Mouse (Mus musculus) gastrocnemius, postnatal 36 days (tissue): ENCODE data around the gene Cdk9. TPM values are rescaled to one million over a fixed set of nuclear protein-coding genes. Genes with fewer than 3 reads are reported as not detected.

ENCODE experiments used
- DNase-seq, 2 experiments: peaks; one replicate each; pipeline ENCODE4 v3.0.0; 2022
- intact Hi-C: fragments of 180-260 bp; cut with DNase I; formaldehyde crosslinking; loops from one replicate; pipeline ENCODE4 v1.15.1; 2025
- long read RNA-seq, 2 experiments: library from polyadenylated mRNA; stranded (forward); transcript quantifications; one replicate each; pipeline ENCODE4 v2.0.0; 2021
- total RNA-seq, 2 experiments: library from RNA; stranded (reverse); gene quantifications; 2 replicates each; pipeline ENCODE4 v1.2.3; 2021

Cdk9 gene
- total RNA-seq, result 10 to 100 TPM; 18.1 to 21.0 TPM
- long read RNA-seq, experiment 1, transcript Cdk9-201 (7 exons, 1,733 nt), result major isoform, 19 of 22 reads
- long read RNA-seq, experiment 1, partial matches to known transcripts, result 1 of 22 reads
- long read RNA-seq, experiment 1, other reads (novel, unspliced or antisense), result 2 of 22 reads
- long read RNA-seq, experiment 2, transcript Cdk9-201 (7 exons, 1,733 nt), result major isoform, 26 of 34 reads
- long read RNA-seq, experiment 2, partial matches to known transcripts, result 0 of 34 reads
- long read RNA-seq, experiment 2, other reads (novel, unspliced or antisense), result 7 of 34 reads

DNA sequence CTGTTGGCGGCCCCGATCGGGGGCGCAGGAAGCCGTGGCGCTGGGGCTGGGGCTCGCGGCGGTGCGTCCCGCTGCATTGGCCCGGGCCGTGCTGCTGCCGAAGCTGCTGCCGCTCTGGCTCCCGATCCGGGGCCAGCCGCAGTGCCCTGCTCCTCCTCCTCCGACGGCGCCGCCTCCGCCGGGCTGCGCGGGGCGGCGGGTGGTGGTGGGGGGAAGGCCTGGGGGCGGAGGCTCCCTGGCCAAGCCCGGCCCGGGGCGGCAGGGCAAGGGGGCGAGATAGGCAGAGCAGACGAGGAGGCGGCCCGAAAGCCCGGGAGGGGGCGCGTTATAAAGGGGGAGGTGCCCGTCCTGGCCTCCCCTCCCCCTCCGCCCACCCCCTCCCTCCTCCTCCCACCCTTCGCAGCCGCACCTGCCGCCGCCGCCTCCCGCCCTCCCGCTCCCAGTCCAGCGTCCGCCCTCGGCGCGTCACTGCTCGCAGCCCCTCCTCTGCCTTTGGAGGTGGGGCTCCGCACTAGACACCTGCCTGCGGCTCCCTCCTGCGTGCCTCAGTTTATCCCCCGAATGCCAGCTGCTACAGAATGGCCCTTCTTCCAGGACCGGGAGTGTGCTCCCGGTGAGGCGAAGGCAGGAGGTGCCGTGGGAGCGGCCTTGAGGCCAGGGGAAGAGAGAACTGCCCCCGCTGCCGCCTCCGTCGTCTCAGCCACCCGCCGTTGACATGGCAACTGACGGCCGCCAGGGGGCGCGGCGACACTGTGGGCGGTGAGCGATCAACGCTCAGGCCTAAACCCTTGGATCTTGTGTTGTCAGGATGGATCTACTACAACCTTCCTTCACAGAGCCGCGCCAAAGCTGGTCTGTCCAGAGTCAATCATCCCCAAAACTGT is at the start of gene Cdk9:
Cdk9 (minus strand) TSS at position 143 of the 884 bp plus-strand sequence.
- DNase-seq, result peak; percentile 85 to 96
- intact Hi-C loops, result loop anchor here (1.0 to 5.0 kb wide), 2 partner anchors 44 to 139 kb away; partner anchors contain the start of gene Tor2a

DNA sequence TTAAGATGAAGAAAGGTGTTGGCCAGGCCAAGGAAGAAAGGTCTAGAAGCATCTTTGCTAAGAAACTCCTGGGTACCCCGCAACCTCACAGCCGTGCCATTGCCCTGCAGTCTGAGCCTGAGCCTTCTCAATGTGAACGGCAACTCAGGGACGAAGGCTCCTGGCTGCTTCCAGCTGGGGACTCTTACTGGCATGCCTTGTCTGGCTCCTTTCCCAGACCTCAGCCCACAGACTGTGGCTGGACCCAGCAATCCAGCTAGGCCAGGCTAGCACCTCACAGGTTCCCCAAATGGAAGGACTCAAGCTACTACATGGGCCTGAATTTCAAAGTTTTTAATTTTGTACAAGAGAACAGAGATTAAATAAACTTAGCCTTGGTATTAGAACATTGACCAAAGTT is 49.0 kb upstream of the Cdk9 start:
- intact Hi-C loops, result no loop called here
- no peak for DNase-seq

DNA sequence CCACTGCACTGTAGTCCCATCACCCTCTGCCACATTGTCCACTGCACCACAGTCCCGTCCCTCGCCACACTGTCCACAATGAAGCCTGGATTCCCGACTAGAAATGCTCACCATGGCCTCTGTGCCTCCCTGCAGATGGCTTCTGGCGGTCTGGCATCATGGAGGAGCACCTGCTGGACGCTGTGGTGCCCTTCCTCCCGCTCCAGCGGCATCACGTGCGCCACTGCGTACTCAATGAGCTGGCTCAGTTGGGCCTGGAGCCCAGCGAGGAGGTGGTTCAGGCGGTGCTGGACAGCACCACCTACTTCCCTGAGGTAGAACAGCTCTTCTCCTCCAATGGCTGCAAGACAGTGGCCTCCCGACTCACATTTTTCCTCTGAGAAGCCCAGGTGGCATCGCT is 48.5 kb upstream of the Cdk9 start:
- no peak for DNase-seq
- intact Hi-C loops, result no loop called here

DNA sequence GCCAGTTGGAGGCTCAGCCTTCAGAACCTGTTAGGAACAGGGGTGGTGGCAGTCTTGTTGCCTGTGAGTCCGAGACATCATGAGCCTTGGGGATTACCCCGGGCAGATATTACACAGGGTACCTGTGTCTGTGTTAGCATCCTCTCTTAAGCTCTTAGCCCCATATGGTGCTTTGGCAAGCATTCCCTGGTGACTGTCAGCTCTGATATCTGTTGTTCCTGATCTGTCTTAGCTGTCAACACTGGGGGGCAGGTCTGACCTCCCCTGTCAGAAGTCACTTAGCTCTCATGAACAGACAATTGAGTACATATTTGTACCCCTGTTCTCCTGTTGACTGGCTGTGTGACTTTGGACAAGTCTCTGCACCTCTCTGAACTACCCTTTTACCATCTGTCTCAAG is 46.1 kb upstream of the Cdk9 start:
- no peak for DNase-seq
- intact Hi-C loops, result no loop called here

DNA sequence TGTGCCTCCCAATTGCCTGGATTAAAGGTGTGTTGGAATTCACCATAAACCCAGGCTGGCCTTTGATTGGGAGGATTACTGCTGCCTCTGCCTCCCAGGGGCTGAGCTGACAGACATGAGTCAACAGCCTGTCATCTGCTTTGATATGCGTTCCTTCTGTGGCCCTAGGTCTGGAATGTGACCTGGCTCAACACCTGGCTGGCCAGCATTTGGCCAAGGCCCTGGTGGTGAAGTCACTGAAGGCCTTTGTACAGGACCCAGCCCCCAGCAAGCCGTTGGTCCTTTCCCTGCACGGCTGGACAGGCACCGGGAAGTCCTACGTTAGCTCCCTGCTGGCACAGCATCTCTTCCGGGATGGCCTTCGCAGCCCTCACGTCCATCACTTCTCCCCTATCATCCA is 45.6 kb upstream of the Cdk9 start:
- intact Hi-C loops, result no loop called here

DNA sequence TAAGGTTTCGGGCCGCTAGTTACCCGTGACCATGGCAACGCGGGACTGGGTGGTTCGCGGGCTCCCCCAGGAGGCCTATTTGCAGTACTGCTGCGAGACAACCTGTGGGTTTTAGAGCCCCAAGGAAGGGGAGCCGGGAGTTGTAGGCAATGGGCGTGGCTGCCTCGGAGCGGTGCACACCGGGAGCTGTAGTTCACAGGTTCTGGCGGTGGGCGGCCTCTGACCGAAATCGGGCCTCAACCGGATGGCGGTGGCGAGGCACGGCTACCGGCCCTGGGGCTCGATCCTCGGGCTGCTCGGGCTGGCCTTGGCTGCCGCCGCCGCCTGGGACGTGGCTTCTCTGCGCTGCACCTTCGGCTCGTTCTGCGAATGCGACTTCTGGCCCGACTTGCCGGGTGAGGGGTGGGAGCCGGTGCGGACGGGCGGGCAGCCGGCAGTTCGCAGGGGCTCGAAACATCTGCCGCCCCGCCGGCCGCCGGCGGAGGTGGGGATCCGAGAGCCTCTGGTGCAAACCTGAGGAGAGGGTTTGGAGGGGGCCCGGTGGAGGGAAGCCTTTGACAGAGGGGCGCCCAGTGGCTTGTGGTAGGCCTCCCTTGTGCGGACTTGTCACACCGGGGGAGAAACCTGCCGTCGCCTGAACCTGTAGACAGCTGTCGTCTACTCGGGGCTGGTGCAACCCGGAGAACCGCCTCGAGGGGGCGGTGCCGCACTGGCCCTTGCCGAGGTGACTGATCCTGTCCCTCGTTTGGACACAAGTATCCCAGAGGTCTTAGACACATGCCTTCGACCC is 44.4 kb upstream of the Cdk9 start, which contains the start of gene Tor2a:
Tor2a (plus strand) TSS at position 179 of the 790 bp plus-strand sequence.
- intact Hi-C loops, result loop anchor here (1.0 kb wide), 1 partner anchor 44 kb away; the partner anchor contains the start of gene Cdk9
- DNase-seq, result peak; percentile 93 to 95

More for the DNA sequence above, 45.6 kb upstream of the Cdk9 start:
- DNase-seq, result no peak

DNA sequence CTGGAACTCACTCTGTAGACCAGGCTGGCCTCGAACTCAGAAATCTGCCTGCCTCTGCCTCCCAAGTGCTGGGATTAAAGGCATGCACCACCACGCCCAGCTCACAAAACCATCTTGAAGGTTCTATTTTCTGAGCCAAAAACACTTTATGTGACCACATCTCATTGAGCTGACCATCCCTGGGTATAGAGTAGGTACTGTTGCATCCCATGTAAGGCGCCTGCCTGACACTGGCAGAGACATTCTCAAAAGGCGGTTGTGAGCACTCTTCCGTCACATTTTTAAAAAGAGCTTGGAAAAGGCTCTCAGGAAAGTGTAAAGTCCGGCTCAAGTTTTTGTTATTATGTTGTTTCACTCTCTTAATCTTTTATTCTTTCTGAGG is 43.8 kb upstream of the Cdk9 start:
- intact Hi-C loops, result loop anchor here (1.0 kb wide), 1 partner anchor 43 kb away; the partner anchor contains the start of gene Cdk9
- DNase-seq, result no peak

DNA sequence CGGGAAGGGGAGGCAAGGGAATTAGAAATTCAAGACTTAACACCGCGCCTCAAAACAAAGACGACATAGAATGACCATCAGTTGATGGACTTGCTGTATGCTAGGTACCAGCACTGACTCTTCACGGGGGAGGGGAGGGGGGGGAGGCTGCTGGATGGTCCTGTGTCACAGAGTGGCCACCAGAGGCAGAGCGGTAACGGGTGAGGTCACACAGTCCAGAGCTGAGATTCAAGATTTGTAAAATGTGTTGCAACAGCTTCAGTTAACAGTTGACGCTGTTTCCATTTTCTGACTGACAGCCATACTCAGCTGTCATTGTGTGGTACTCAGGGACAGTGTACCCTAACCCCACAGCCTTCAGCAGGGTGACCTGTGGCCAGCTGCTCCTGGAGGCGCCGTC is 39.3 kb upstream of the Cdk9 start:
- intact Hi-C loops, result no loop called here

DNA sequence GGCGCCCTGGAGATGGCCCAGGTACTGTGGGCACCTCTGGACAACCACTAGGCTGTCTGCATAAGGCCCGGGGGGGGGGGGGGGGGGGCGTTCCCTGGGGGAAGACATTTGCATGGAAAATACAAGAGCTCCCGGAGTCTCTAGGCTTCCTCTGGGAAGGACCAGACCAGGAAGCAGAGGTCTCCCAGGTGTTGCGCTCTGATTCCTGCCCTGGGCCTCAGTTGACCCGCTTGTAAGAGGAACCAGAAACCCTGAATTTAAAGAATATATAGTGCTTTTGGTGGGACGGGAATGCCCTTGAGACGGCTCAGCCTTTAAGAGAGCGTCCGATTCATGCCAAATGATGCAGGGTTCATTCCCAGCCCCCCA is 38.8 kb upstream of the Cdk9 start:
- no peak for DNase-seq
- intact Hi-C loops, result no loop called here

More for the DNA sequence above, 39.3 kb upstream of the Cdk9 start:
- DNase-seq, result no peak

DNA sequence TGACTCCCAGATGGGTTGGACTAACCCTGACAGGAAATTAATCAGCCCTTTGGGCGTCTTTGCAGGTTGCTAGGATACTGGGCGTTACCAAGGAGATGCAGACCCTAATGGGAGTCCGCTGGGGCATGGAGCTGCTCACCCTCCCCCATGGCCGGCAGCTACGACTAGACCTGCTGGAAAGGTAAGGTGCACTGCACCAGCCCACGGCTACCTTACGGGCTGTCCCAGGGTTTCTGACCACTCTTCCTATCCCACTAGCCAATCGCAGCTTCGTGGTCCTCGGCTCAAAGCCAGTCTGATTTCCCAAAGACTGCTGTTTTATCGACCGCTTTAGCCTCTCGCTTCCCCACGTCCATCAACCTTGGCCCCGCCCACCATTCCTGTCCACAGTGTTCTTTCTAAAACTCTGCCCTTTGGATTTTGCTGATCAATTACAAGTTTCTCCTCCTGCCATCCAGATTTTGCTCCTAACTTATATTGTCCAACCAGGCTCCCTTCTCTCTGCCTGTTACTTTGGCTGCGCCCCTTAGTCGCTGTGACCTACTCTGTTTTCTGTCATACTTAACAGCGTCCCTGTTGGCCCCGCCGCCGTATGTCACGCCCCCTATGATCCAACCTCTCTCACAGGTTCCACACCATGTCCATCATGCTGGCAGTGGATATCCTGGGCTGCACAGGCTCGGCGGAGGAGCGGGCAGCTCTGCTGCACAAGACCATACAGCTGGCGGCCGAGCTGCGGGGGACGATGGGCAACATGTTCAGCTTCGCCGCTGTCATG is 38.2 kb upstream of the Cdk9 start:
- no peak for DNase-seq
- intact Hi-C loops, result no loop called here

DNA sequence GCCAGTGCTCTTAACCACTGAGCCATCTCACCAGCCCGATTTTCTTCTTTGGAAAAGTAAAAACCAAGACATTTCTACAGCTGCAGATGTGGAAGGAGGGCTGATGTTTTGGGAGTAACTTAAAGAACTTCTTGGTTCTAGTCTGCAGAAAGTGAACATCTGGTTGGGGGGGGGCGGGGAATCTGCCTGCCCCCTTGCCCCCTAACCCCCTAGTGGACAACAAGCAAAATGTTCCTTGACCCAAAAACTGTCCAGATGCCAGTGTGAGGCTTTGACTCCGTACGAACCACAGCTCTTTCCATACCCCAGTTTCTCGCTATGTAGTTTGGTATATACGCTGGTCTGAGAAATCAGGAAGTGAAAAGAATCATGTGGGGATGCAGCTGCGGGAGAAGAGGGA is 37.3 kb upstream of the Cdk9 start:
- DNase-seq, result no peak
- intact Hi-C loops, result no loop called here

DNA sequence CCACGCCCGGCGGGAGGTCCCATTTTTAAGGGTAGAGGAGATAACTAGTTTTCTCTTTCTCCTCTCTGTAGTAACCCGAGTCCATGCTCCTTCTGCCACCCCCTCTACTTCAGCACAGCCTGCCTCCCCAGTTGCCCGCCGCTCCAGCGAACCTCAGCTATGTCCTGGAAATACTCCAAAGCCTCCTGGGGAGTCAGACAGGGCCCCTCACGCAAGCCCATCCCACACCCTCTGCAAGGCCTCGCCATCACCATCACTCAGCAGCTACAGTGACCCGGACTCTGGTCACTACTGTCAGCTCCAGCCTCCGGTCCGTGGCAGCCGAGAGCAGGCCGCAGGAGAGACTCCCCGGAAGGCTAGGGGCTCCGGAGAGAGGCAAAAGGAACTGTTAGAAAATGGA is 36.2 kb upstream of the Cdk9 start:
- intact Hi-C loops, result no loop called here
- DNase-seq, result no peak

DNA sequence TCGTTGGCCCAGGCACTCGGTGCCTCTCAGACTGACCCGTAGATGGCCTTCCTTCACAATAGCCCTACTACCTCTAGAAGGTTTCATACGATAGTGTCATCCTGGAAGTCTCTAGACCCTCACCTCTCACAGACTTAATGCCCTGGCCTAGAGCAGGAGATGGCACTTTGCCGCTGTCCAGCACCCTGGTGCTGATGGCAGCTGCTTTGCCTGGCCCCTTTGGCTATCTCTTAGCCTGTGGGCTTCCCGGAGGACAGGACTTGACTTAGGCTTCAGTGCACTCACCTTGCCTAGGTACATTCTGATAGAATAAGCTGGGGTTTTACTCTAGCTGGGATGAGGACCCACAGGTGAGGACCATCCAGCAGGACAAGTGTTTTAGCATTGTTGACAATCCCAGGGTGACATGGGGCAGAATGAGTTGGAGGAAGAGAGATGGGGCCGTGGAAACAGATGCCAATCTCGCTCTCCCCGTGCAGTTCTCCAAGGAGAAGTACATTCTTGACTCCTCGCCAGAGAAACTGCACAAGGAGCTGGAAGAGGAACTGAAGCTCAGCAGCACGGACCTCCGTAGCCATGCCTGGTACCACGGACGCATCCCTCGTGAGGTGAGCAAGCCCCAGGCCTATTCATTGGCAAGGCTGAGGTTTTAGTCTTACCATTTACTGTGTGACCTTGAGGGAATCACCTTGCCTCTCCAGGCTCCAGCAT is 31.6 kb upstream of the Cdk9 start:
- DNase-seq, result no peak

DNA sequence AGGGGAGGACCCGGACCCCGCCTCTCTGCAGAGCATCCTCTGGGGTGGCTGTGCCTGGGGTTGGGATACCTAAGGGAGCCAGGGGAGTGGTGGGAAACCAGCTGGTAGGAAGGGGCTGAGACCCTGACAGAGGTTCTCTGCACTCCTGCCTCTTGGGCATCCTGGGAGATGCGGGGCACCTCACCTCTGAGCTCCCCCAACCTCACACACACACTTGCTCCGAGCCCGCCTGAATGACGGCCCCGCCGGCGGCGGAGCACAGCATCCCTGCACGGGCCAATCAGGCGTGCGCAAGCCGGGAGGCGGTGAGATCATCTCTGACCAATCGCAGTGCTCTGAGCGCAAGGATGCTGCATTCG is 29.3 kb upstream of the Cdk9 start:
- DNase-seq, result no peak
- intact Hi-C loops, result no loop called here

More for the DNA sequence above, 31.6 kb upstream of the Cdk9 start:
- intact Hi-C loops, result no loop called here

DNA sequence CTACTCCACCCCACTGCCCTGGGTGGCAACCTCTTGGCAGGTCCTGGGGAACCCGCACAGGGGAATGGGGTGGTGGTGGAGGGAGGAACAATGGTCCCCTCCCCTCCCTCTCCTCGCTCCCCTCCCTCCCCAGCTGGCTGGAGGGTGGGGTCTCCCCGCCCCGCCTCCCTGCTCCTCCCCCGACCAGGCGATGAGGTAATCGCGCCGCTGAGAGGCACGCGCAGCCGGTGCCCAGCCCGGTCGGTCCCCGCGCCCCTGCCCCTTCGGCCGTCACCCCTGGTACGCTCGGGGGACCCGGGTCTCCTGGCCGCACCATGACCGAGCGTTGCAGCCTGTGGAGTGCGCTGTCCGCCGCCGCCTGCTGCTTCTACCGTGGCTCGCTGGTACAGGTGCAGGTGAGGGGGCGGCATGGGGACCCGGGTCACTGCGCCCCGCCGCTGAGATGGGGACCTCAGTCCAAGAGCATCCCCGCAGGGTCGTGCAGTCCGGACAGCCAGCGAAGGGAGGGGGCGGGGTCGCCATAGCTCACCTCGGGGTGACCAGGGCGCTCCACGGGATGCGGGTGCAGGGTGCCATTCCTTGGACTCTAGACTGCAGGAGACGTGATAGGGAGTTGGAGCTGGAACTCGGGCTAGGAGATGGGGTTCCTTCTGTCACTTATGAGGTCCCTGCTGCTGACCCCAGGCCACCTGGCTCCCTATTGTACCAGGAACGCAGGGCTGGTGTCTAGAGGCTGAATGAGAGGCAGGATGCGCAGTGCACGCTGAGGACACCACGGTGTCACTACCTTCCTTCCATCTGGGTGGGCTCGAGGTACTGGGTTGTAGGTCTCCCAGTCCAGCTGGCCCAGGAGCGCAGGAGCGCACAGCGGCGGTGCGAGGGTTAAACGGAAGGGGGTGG is 28.6 kb upstream of the Cdk9 start:
- no peak for DNase-seq
- intact Hi-C loops, result no loop called here

DNA sequence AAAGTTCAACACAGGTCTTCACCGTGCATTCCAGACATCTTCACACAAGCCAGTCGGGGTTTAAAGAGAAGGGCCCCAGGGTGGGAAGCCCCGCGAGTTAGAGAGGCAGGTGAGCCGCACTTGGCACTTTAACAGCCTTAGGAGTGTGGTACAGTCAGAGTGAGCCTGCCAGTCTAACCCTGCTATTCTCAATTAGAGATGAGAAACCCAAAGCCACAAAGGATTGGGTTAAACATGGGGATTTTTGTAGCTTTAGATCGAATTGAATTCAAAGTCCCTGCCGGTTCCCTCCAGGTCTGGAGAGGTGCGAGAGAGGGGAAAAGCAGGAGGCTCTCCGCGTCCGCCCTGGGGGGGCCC is 28.0 kb upstream of the Cdk9 start, which contains the start of gene 6330409D20Rik:
6330409D20Rik (minus strand) TSS at position 101 of the 357 bp plus-strand sequence.
- intact Hi-C loops, result no loop called here
- no peak for DNase-seq

DNA sequence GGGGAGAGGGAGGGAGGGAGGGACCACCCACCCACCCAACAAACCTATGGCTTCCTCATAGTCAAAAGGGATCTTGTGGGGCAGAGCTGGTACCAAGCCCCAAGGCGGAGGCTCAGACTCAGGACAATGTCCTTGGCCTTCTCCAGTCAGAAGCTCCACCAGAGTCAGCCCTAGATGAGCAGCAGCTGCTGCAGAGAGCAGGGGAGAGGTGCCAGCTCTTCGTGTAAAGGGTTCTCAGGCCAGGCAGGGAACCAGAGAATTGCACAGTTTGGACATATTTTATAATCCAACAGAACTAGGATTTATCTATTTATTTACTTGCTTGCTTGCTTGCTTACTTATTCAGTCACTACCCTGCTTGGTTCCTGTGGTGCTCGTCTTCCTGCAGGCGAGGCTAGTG is 26.4 kb upstream of the Cdk9 start:
- intact Hi-C loops, result no loop called here

DNA sequence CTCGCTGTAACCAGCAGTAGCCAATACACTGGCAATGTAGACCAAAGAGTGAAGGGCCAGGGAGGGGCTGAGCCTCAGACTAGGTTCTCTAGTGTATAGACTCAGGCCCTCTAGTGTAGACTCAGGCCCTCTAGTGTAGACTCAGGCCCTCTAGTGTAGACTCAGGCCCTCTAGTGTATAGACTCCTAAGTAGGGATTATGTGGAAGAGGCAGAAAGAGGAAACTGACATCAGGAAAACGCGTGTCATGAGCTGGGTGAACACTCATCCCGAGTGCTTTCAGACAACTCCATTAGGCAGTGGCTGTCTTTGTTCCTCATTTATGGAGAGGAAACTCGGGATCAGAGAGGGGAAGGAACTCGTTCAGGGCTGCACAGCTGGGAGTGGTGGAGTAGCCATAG is 24.1 kb upstream of the Cdk9 start:
- intact Hi-C loops, result no loop called here
- DNase-seq, result no peak

More for the DNA sequence above, 26.4 kb upstream of the Cdk9 start:
- no peak for DNase-seq
